Mouse (Mus musculus) heart, postnatal 0 days (tissue): ENCODE measurements around the gene Hoxa6.

ENCODE experiments used
- CTCF ChIP-seq: IDR thresholded peaks from 2 replicates; pipeline ENCODE4 v1.5.1; 2016; ENCODE audit warnings: antibody characterized with exemption, control low read depth, low read depth
- EP300 ChIP-seq: IDR thresholded peaks from 2 replicates; pipeline ENCODE4 v1.6.1; 2016; ENCODE audit warnings: antibody characterized with exemption, low read depth

DNA sequence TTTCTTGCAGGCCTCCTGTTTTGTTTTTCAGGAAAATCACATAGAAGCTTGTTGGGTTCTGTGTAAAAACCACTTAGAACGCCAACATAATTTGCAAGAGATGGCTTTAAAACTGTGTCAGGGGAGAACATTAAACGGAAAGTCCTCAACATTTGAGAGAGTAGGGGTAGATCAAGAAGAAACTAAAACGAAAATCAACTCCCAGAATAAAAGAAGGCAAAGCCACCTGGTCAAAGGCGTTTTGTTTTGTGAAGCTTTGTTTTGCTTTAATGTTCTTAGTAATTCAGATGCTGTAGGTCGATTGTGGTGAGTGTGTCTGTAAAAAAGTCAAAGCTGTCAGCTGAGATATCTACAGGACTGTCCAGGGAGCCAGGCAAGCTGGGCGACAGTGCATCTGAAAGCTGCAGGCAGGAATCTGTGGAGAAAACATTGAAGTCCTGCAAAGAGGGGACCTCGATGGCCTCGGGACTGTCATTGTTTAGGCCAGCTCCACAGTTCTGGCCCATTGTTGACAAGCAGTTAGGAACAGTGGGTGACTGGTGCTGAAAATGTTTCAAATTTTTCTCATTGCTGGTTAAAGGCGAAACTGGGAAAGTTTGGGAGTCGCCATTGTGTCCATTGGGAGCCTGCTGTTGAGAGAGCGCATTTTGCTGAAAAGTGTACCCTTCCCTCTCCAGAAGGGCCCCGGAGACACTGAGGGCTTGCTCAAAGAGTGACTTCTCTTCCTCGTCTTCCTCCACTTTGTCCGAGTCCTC, 45.7 kb downstream of the Hoxa6 start:
- no peak for TF ChIP-seq CTCF
- TF ChIP-seq EP300 = no peak
